Mouse (Mus musculus) spleen, postnatal 0 days (tissue): ENCODE data around the gene Zfp691. TPM values are rescaled to one million over a fixed set of nuclear protein-coding genes. Genes with fewer than 3 reads are reported as not detected.

Experiments used
- microRNA counts: library from miRNA; unstranded; fragments of <30 nt; microRNA quantifications from one replicate; lab custom pipeline; 2015
- polyA plus RNA-seq: library from polyadenylated mRNA; unstranded; fragments of >200 nt; fragmentation: Nextera tagmentation; extraction: Ambion mirVana; gene quantifications from 2 replicates; pipeline ENCODE4 v1.2.1, GENCODE M21; 2015

Zfp691 gene
- 3.8 and 5.5 TPM in 2 replicates for polyA plus RNA-seq

DNA sequence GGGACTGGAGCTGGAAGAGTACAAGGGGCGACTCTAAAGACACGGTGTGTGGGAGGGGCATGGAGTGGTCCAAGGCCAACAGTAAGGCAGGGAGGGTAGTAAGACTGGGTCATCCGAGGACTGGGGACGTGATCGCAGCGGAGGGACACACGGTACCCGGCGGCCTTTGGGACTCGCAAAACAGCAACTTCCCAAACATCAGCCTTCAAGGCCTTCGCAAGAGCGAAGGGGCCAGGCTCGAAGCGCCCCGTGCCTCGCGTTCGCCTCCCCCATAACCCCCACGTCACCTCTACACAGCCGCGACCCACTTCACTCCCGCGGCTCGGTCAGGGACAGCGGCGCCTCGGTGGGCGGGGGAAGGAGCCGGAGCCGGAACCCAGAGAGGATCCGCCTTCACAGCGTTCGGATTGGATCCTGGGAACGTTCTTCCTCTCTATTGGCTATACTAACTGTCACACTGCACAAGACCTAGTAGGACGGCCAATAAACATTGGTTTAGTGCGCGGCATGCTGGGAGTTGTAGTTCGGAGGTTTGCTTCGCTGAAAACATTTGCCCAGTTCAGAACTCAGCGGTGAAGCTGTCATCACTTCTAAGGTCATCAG is at the start of gene Zfp691:
Gene Zfp691 (minus strand): TSS at position 345 of the 603 bp plus-strand sequence.

GRCm38 (mm10) chr4:119218169-119218568 is 44.2 kb upstream of the Zfp691 start, which contains the start of gene Tmem269:
Tmem269 (minus strand) TSS chr4:119218217.

DNA sequence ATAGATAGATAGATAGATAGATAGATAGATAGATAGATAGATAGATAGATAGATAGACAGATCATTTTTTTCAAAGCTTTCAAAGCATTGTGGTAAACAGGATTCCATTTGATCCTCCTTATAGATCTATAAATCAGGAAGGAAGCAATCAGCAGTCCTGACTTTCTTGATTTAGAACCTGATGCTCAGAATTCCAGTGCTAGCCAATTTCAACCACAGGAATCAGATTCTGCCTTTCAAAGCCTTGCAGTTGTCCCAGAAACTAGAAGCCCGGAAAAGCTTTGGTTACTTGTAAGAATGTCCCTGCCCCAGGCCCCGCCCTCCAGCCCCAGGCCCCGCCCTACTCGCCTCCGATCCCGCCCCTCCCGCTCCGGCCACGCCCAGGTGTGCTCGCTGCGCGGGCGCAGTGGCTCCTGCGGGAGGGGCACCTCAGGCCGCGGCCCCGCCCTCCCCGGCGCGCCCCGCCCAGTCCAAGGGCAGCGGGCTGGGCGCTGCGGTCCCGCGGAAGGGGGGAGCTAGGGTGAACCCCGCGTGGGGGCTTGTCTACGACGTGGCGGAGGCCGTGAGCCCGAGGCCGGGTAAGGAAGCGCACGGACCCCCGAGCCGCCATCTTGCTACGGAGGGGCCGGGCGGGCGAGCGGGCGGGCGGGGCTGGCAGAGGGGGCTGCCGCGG is 21.1 kb upstream of the Zfp691 start, which contains the start of gene Svbp:
Gene Svbp (plus strand): TSS at position 398 of the 673 bp plus-strand sequence.

GRCm38 (mm10) chr4:119189864-119190263 is 15.9 kb upstream of the Zfp691 start, which contains the start of gene Ermap:
Ermap (minus strand) TSS chr4:119190011.

MicroRNA genes within 50 kb of the gene (microRNA counts, 519-probe panel; counts per million panel counts)
- 88.3 counts per million for microRNA mmu-miR-1957 (lab: Ali Mortazavi, UCI)

Other genes starting within 250 kb of the Zfp691 start
- not detected in 2 replicates for gene Olfr1328, start 235.6 kb downstream of the Zfp691 start, polyA plus RNA-seq
- not detected in 2 replicates for gene Lao1, start 212.6 kb downstream of the Zfp691 start, polyA plus RNA-seq
- 25.6 and 28.5 TPM in 2 replicates for gene Slc2a1, start 65.5 kb downstream of the Zfp691 start, polyA plus RNA-seq
- 377 and 407 TPM in 2 replicates for gene Ermap, start 15.8 kb upstream of the Zfp691 start, polyA plus RNA-seq
- 160 and 171 TPM in 2 replicates for gene Svbp, start 21.1 kb upstream of the Zfp691 start, polyA plus RNA-seq
- gene Tmem269, start 44.0 kb upstream of the Zfp691 start, polyA plus RNA-seq: not detected in 2 replicates
- 10.2 and 12.2 TPM in 2 replicates for gene AU022252, start 58.5 kb upstream of the Zfp691 start, polyA plus RNA-seq
- gene P3h1, start 58.7 kb upstream of the Zfp691 start, polyA plus RNA-seq: 12.8 and 16.5 TPM in 2 replicates
- gene Cldn19, start 81.2 kb upstream of the Zfp691 start, polyA plus RNA-seq: 0.05 TPM in 1 of 2 replicates, not detected in the other
- gene Ybx1, start 120.4 kb upstream of the Zfp691 start, polyA plus RNA-seq: 364 and 377 TPM in 2 replicates
- 73.6 and 84.5 TPM in 2 replicates for gene Ppih, start 146.4 kb upstream of the Zfp691 start, polyA plus RNA-seq
- gene Ccdc30, start 241.3 kb upstream of the Zfp691 start, polyA plus RNA-seq: 1.1 and 1.2 TPM in 2 replicates
- 12.7 and 16.7 TPM in 2 replicates for gene Ppcs, start 248.2 kb upstream of the Zfp691 start, polyA plus RNA-seq
- 0.17 TPM in 1 of 2 replicates, not detected in the other for gene Zmynd12, start 248.6 kb upstream of the Zfp691 start, polyA plus RNA-seq